In genomic region chr8:94908847-94909246, GRCm38 (mm10) we compare ENCODE assay signal across 8 mouse cellular contexts. TPM values are rescaled to one million over a fixed set of nuclear protein-coding genes. Genes with fewer than 3 reads are reported as not detected.
DNase-seq lines count a peak whose midpoint lies in the region; ATAC-seq and TF ChIP-seq lines count a peak whose summit lies in the region.

No protein-coding gene starts in this region.

- H3K79me2 ChIP-seq in MEL (ENCODE audit: control insufficient read depth, insufficient read depth, low read length, poor library complexity) = no peaks in the 10 kb centered on the region

- H3K4me1 ChIP-seq in MEL (ENCODE audit: control insufficient read depth in 1 of 2, insufficient read depth in 2 of 2, low read length in 2 of 2) = no peaks in the 10 kb centered on the region
- H3K4me1 ChIP-seq in liver, embryonic 11.5 days (replicated peaks; ENCODE audit: control insufficient read depth, insufficient read depth, low read length) = peaks cover 11% of the 10 kb centered on the region; the same call in 1 of the 2 replicates

- H3K4me3 ChIP-seq in MEL (ENCODE audit: control insufficient read depth in 1 of 2, insufficient read depth in 1 of 2, low read depth in 2 of 2, low read length in 2 of 2) = no peak overlapping the region
- H3K4me3 ChIP-seq in liver, embryonic 11.5 days (ENCODE audit: low read depth, low read length) = no peak overlapping the region

- WGBS in liver, embryonic 11.5 days = 6% methylated on average over 4 of the region's 4 CpGs

- no peak for TF ChIP-seq POLR2A in MEL (IDR thresholded peaks at IDR 0.05; ENCODE audit: control insufficient read depth in 1 of 2, insufficient read depth in 1 of 2, low read depth in 1 of 2, low read length in 2 of 2, poor library complexity in 1 of 2)

- TF ChIP-seq EP300 in MEL (IDR thresholded peaks at IDR 0.05; ENCODE audit: low read depth in 1 of 2, low read length in 2 of 2) = no peak

- TF ChIP-seq RAD21 in MEL (IDR thresholded peaks at IDR 0.05; ENCODE audit: low read depth, low read length) = peak; percentile 84

- peak; percentile 82 for DNase-seq in 3T3-L1 (ENCODE audit: low read depth, low spot score)
- DNase-seq in MEL (ENCODE audit: low read depth, low spot score) = peak; percentile 75
- DNase-seq in cerebellum, adult 18-20 months = peak; percentile 69 to 77
- peak; percentile 61 to 75 for DNase-seq in gastrocnemius, adult 8-10 months (ENCODE audit: low spot score in 2 of 2)
- peak; percentile 93 for DNase-seq in kidney, adult 9 months
- peak; percentile 81 for DNase-seq in liver, embryonic 11.5 days (ENCODE audit: low spot score)
- peak; percentile 94 for DNase-seq in retina, embryonic 14.5 days (ENCODE audit: low spot score)
- DNase-seq in thymus, postnatal 36 days = peak; percentile 59 to 69

- H3K36me3 ChIP-seq in MEL (ENCODE audit: control insufficient read depth in 1 of 2, insufficient read depth in 2 of 2, low read length in 2 of 2) = no peaks in the 10 kb centered on the region
- peaks cover 5% of the 10 kb centered on the region; the same call in 1 of the 2 replicates for H3K36me3 ChIP-seq in liver, embryonic 11.5 days (ENCODE audit: control insufficient read depth, insufficient read depth, low read length)

- H3K27ac ChIP-seq in MEL (ENCODE audit: control insufficient read depth, low read depth, low read length) = no peak overlapping the region
- no peak overlapping the region for H3K27ac ChIP-seq in liver, embryonic 11.5 days (ENCODE audit: low read depth, low read length)

- TF ChIP-seq CTCF in MEL (IDR thresholded peaks at IDR 0.05 in 2 of 3, conservative IDR thresholded peaks at IDR 0.05 in 1 of 3; ENCODE audit: control insufficient read depth in 1 of 3, insufficient read depth in 1 of 3, low read depth in 2 of 3, low read length in 3 of 3, poor library complexity in 1 of 3, severe bottlenecking in 1 of 3) = peak; percentile 90 to 95 (median 95)

- H3K27me3 ChIP-seq in MEL (ENCODE audit: control insufficient read depth in 1 of 2, insufficient read depth in 2 of 2, low read length in 2 of 2) = no peaks in the 10 kb centered on the region
- H3K27me3 ChIP-seq in liver, embryonic 11.5 days (replicated peaks; ENCODE audit: control insufficient read depth, insufficient read depth, low read length) = peaks cover 10% of the 10 kb centered on the region

- H3K9ac ChIP-seq in MEL (ENCODE audit: control insufficient read depth, low read depth, low read length, poor library complexity, severe bottlenecking) = no peak overlapping the region
- no peak overlapping the region for H3K9ac ChIP-seq in liver, embryonic 11.5 days (ENCODE audit: low read depth, low read length)

- H3K9me3 ChIP-seq in MEL (replicated peaks; ENCODE audit: insufficient read depth, low read length) = no peaks in the 10 kb centered on the region
- H3K9me3 ChIP-seq in liver, embryonic 11.5 days (ENCODE audit: control insufficient read depth, low read length) = no peaks in the 10 kb centered on the region

- H3K4me2 ChIP-seq in liver, embryonic 11.5 days = no peak overlapping the region

- ATAC-seq in liver, embryonic 11.5 days (replicated peaks; ENCODE audit: low FRiP score) = peak; percentile 63; the same call in 1 of the 2 replicates

TF ChIP-seq in MEL, 35 proteins besides CTCF, POLR2A, EP300 and RAD21:
- 0 out of 2 replicates have a peak, but pooled peaks have one; percentile 26 for TF ChIP-seq MAX (IDR thresholded peaks at IDR 0.05; ENCODE audit: low read length)
- TF ChIP-seq ZC3H11A (IDR thresholded peaks at IDR 0.05; ENCODE audit: low read depth, low read length) = peak; percentile 70
- peak; percentile 94 for TF ChIP-seq SMC3 (IDR thresholded peaks at IDR 0.05; ENCODE audit: low read depth, low read length)
- TF ChIP-seq NELFE (IDR thresholded peaks at IDR 0.05; ENCODE audit: low read depth, low read length) = no peak
- peak; percentile 39; the same call in 1 of the 2 replicates for TF ChIP-seq MAZ (IDR thresholded peaks at IDR 0.05; ENCODE audit: low read depth, low read length)
- no peak for TF ChIP-seq MEF2A (IDR thresholded peaks at IDR 0.05; ENCODE audit: extremely low read depth, insufficient replicate concordance, low read depth, low read length, poor library complexity, severe bottlenecking)
- TF ChIP-seq TBP (IDR thresholded peaks at IDR 0.05; ENCODE audit: low read depth, low read length) = no peak

RNA-seq across cellular contexts. Expression of gene Ccdc102a, which starts 9.1 kb away (rescaled TPM):
- 1.6 and 1.7 TPM in 2 replicates for total RNA-seq in MEL (2012; rRNA removed)
- polyA plus RNA-seq in MEL (2012; ENCODE audit: insufficient read depth in 1 of 2, insufficient read length in 2 of 2, low read depth in 1 of 2, low replicate concordance in 2 of 2, missing spikeins in 1 of 2) = 1 to 10 TPM in 1 of 2 experiments, not detected in 1; 6.8 TPM
- total RNA-seq in gastrocnemius, adult 8-10 months (2022) = 1 to 10 TPM; 2.5 to 3.5 (median 3.1) TPM
- polyA plus RNA-seq in liver, embryonic 11.5 days (2014; fragmentation: Nextera tagmentation; extraction: Ambion mirVana) = 16.4 and 17.6 TPM in 2 replicates

RNA-seq across cellular contexts. Expression of gene Adgrg5, which starts 14.6 kb away (rescaled TPM):
- total RNA-seq in MEL (2012; rRNA removed) = 0.04 and 0.07 TPM in 2 replicates
- 1 to 10 TPM in 1 of 2 experiments, not detected in 1; 1.3 TPM for polyA plus RNA-seq in MEL (2012; ENCODE audit: insufficient read depth in 1 of 2, insufficient read length in 2 of 2, low read depth in 1 of 2, low replicate concordance in 2 of 2, missing spikeins in 1 of 2)
- total RNA-seq in gastrocnemius, adult 8-10 months (2022) = under 1 TPM in 1 of 4 experiments, not detected in 3; 0.09 TPM
- 1.9 and 2.0 TPM in 2 replicates for polyA plus RNA-seq in liver, embryonic 11.5 days (2014; fragmentation: Nextera tagmentation; extraction: Ambion mirVana)

RNA-seq across cellular contexts. Expression of gene Dok4, which starts 32.7 kb away (rescaled TPM):
- total RNA-seq in MEL (2012; rRNA removed) = 1.5 TPM in 2 replicates
- polyA plus RNA-seq in MEL (2012; ENCODE audit: insufficient read depth in 1 of 2, insufficient read length in 2 of 2, low read depth in 1 of 2, low replicate concordance in 2 of 2, missing spikeins in 1 of 2) = 1 to 10 TPM in 1 of 2 experiments, not detected in 1; 3.2 TPM
- 1 to 10 TPM; 2.5 to 4.7 (median 2.8) TPM for total RNA-seq in gastrocnemius, adult 8-10 months (2022)
- polyA plus RNA-seq in liver, embryonic 11.5 days (2014; fragmentation: Nextera tagmentation; extraction: Ambion mirVana) = 13.2 and 13.9 TPM in 2 replicates

RNA-seq across cellular contexts. Expression of gene Polr2c, which starts 51.6 kb away (rescaled TPM):
- total RNA-seq in MEL (2012; rRNA removed) = 92.0 and 92.5 TPM in 2 replicates
- 100 to 1,000 TPM; 151 to 181 TPM for polyA plus RNA-seq in MEL (2012; ENCODE audit: insufficient read depth in 1 of 2, insufficient read length in 2 of 2, low read depth in 1 of 2, low replicate concordance in 2 of 2, missing spikeins in 1 of 2)
- total RNA-seq in gastrocnemius, adult 8-10 months (2022) = 10 to 100 TPM; 52.3 to 61.1 (median 56.1) TPM
- polyA plus RNA-seq in liver, embryonic 11.5 days (2014; fragmentation: Nextera tagmentation; extraction: Ambion mirVana) = 162 and 172 TPM in 2 replicates
